In the genomic region with DNA sequence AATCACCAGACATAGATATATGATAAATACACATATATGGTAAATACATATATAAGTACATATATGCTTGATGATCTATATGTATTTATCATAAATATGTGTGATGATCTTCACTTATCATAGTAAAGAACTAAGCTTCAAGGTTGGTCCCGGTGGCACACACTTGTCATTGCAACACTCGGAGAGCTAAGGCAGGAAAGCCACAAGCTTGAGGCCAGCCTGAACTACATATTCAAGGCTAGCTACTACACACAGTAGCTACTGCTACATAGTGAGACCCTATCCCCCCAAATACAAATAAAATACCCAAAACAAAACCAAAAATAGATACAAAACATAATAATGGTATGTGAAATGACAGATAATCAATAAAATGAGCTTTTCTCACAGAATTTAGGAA, we compare ENCODE assay signal across 16 mouse cellular contexts. TPM values are rescaled to one million over a fixed set of nuclear protein-coding genes. Genes with fewer than 3 reads are reported as not detected.
DNase-seq lines count a peak whose midpoint lies in the region; ATAC-seq lines count a peak whose summit lies in the region.
"Had no signal": no experiment of that assay in that cellular context is flagged by ENCODE, and none has a peak within 500 bp of the region (broad histone marks: within the 10 kb centered on the region; RNA-seq: fewer than 3 reads in every experiment).

No protein-coding gene starts in this region.

- no peak overlapping the region for H3K27ac ChIP-seq in forebrain, embryonic 10.5 days
- H3K27ac ChIP-seq in forebrain, embryonic 15.5 days (replicated peaks) = no peak overlapping the region
- no peak overlapping the region for H3K27ac ChIP-seq in kidney, embryonic 14.5 days (ENCODE audit: low read depth, low read length)
- H3K27ac ChIP-seq in neural tube, embryonic 12.5 days = no peak overlapping the region
- no peak overlapping the region for H3K27ac ChIP-seq in neural tube, embryonic 15.5 days (replicated peaks)
- no peak overlapping the region for H3K27ac ChIP-seq in neural tube, embryonic 14.5 days (ENCODE audit: low read depth, low read length)
- no peak overlapping the region for H3K27ac ChIP-seq in intestine, embryonic 15.5 days

- ATAC-seq in forebrain, embryonic 15.5 days (replicated peaks) = no peak
- no peak for ATAC-seq in kidney, embryonic 14.5 days (ENCODE audit: low FRiP score, low TSS enrichment)
- ATAC-seq in neural tube, embryonic 12.5 days (ENCODE audit: low FRiP score, low read depth) = no peak
- no peak for ATAC-seq in neural tube, embryonic 15.5 days (ENCODE audit: low FRiP score)
- ATAC-seq in neural tube, embryonic 14.5 days (ENCODE audit: low read depth) = no peak
- ATAC-seq in intestine, embryonic 15.5 days = no peak

- H3K9me3 ChIP-seq in forebrain, embryonic 10.5 days = no peaks in the 10 kb centered on the region
- no peaks in the 10 kb centered on the region for H3K9me3 ChIP-seq in forebrain, embryonic 15.5 days
- no peaks in the 10 kb centered on the region for H3K9me3 ChIP-seq in kidney, embryonic 14.5 days (ENCODE audit: control insufficient read depth, low read length)
- H3K9me3 ChIP-seq in neural tube, embryonic 12.5 days = no peaks in the 10 kb centered on the region
- H3K9me3 ChIP-seq in neural tube, embryonic 15.5 days (replicated peaks) = no peaks in the 10 kb centered on the region
- H3K9me3 ChIP-seq in neural tube, embryonic 14.5 days (ENCODE audit: control insufficient read depth, low read length) = no peaks in the 10 kb centered on the region
- no peaks in the 10 kb centered on the region for H3K9me3 ChIP-seq in intestine, embryonic 15.5 days
- H3K9me3 ChIP-seq: hindbrain, embryonic 15.5 days had no signal

- DNase-seq in forebrain, embryonic 10.5 days (ENCODE audit: extremely low spot score, low spot score) = no peak
- DNase-seq in kidney, adult 9 months = no peak
- DNase-seq: adrenal gland, adult 8-10 months; cerebellum, adult 8-10 months; embryo, embryonic 11 days; heart, adult 2 months; kidney, adult 2 months; layer of hippocampus, adult 9-11 months; lung, adult 18-20 months had no signal

- peaks cover 14% of the 10 kb centered on the region for H3K4me1 ChIP-seq in forebrain, embryonic 10.5 days
- peaks cover 11% of the 10 kb centered on the region for H3K4me1 ChIP-seq in forebrain, embryonic 15.5 days
- H3K4me1 ChIP-seq in kidney, embryonic 14.5 days (ENCODE audit: control insufficient read depth, insufficient read depth, low read length) = peaks cover 8% of the 10 kb centered on the region; the same call in 1 of the 2 replicates
- H3K4me1 ChIP-seq in neural tube, embryonic 12.5 days = peaks cover 10% of the 10 kb centered on the region
- H3K4me1 ChIP-seq in neural tube, embryonic 15.5 days = peaks cover 12% of the 10 kb centered on the region
- peaks cover 4% of the 10 kb centered on the region for H3K4me1 ChIP-seq in neural tube, embryonic 14.5 days (ENCODE audit: control insufficient read depth, insufficient read depth, low read length)
- 0 out of 2 replicates have a peak, but pooled peaks cover 5% of the 10 kb centered on the region for H3K4me1 ChIP-seq in intestine, embryonic 15.5 days (replicated peaks)

- 87% methylated on average over 2 of the region's 2 CpGs for WGBS in forebrain, embryonic 10.5 days
- 81% methylated on average over 2 of the region's 2 CpGs for WGBS in forebrain, embryonic 15.5 days
- 81% methylated on average over 2 of the region's 2 CpGs for WGBS in kidney, embryonic 14.5 days
- 74% methylated on average over 2 of the region's 2 CpGs for WGBS in neural tube, embryonic 12.5 days
- 79% methylated on average over 2 of the region's 2 CpGs for WGBS in neural tube, embryonic 15.5 days
- 90% methylated on average over 2 of the region's 2 CpGs for WGBS in neural tube, embryonic 14.5 days
- WGBS in intestine, embryonic 15.5 days = 81% methylated on average over 2 of the region's 2 CpGs

- H3K9ac ChIP-seq in forebrain, embryonic 15.5 days (replicated peaks) = no peak overlapping the region
- H3K9ac ChIP-seq in kidney, embryonic 14.5 days (ENCODE audit: low read depth, low read length) = no peak overlapping the region
- H3K9ac ChIP-seq in neural tube, embryonic 12.5 days = no peak overlapping the region
- no peak overlapping the region for H3K9ac ChIP-seq in neural tube, embryonic 15.5 days (replicated peaks)
- H3K9ac ChIP-seq in neural tube, embryonic 14.5 days (replicated peaks; ENCODE audit: low read depth, low read length) = no peak overlapping the region
- no peak overlapping the region for H3K9ac ChIP-seq in intestine, embryonic 15.5 days

- no peaks in the 10 kb centered on the region for H3K27me3 ChIP-seq in forebrain, embryonic 10.5 days (ENCODE audit: poor library complexity, severe bottlenecking)
- H3K27me3 ChIP-seq in forebrain, embryonic 15.5 days = no peaks in the 10 kb centered on the region
- no peaks in the 10 kb centered on the region for H3K27me3 ChIP-seq in kidney, embryonic 14.5 days (ENCODE audit: control insufficient read depth, insufficient read depth, low read length)
- no peaks in the 10 kb centered on the region for H3K27me3 ChIP-seq in neural tube, embryonic 12.5 days (replicated peaks)
- no peaks in the 10 kb centered on the region for H3K27me3 ChIP-seq in neural tube, embryonic 15.5 days (replicated peaks)
- H3K27me3 ChIP-seq in neural tube, embryonic 14.5 days (ENCODE audit: control insufficient read depth, insufficient read depth, low read length) = no peaks in the 10 kb centered on the region
- H3K27me3 ChIP-seq in intestine, embryonic 15.5 days (replicated peaks) = no peaks in the 10 kb centered on the region
- H3K27me3 ChIP-seq: hindbrain, embryonic 15.5 days had no signal

- no peak overlapping the region for H3K4me2 ChIP-seq in forebrain, embryonic 15.5 days (replicated peaks)
- peak overlapping the region; percentile 66 for H3K4me2 ChIP-seq in kidney, embryonic 14.5 days (replicated peaks; ENCODE audit: low read depth, low read length)
- H3K4me2 ChIP-seq in neural tube, embryonic 12.5 days (replicated peaks) = peak overlapping the region; percentile 56
- no peak overlapping the region for H3K4me2 ChIP-seq in neural tube, embryonic 15.5 days
- peak overlapping the region; percentile 67; the same call in 1 of the 2 replicates for H3K4me2 ChIP-seq in neural tube, embryonic 14.5 days (ENCODE audit: low read depth, low read length)
- H3K4me2 ChIP-seq in intestine, embryonic 15.5 days (replicated peaks) = no peak overlapping the region; the same call in 1 of the 2 replicates

- H3K4me3 ChIP-seq in forebrain, embryonic 10.5 days = peak overlapping the region; percentile 71; the same call in 1 of the 2 replicates
- no peak overlapping the region for H3K4me3 ChIP-seq in forebrain, embryonic 15.5 days
- peak overlapping the region; percentile 60 for H3K4me3 ChIP-seq in kidney, embryonic 14.5 days (ENCODE audit: low read length)
- H3K4me3 ChIP-seq in neural tube, embryonic 12.5 days = no peak overlapping the region
- H3K4me3 ChIP-seq in neural tube, embryonic 15.5 days (replicated peaks) = no peak overlapping the region
- no peak overlapping the region for H3K4me3 ChIP-seq in neural tube, embryonic 14.5 days (ENCODE audit: low read depth, low read length)
- H3K4me3 ChIP-seq in intestine, embryonic 15.5 days (replicated peaks) = no peak overlapping the region

- peaks cover 18% of the 10 kb centered on the region for H3K36me3 ChIP-seq in forebrain, embryonic 10.5 days (replicated peaks)
- peaks cover 13% of the 10 kb centered on the region for H3K36me3 ChIP-seq in forebrain, embryonic 15.5 days
- peaks cover 15% of the 10 kb centered on the region for H3K36me3 ChIP-seq in kidney, embryonic 14.5 days (ENCODE audit: control insufficient read depth, insufficient read depth, low read length)
- H3K36me3 ChIP-seq in neural tube, embryonic 12.5 days = peaks cover 18% of the 10 kb centered on the region
- H3K36me3 ChIP-seq in neural tube, embryonic 15.5 days = peaks cover 19% of the 10 kb centered on the region
- peaks cover 6% of the 10 kb centered on the region; the same call in 1 of the 2 replicates for H3K36me3 ChIP-seq in neural tube, embryonic 14.5 days (ENCODE audit: control insufficient read depth, insufficient read depth, low read length)
- H3K36me3 ChIP-seq in intestine, embryonic 15.5 days = peaks cover 12% of the 10 kb centered on the region

RNA-seq across cellular contexts. Expression of a gene that starts 1.0 kb away (rescaled TPM):
- polyA plus RNA-seq in forebrain, embryonic 10.5 days (2016; fragmentation: Nextera tagmentation; extraction: Ambion mirVana) = 20.4 and 20.6 TPM in 2 replicates
- polyA plus RNA-seq in forebrain, embryonic 15.5 days (2015; fragmentation: Nextera tagmentation; extraction: Ambion mirVana) = 14.1 and 14.9 TPM in 2 replicates
- 23.8 and 27.1 TPM in 2 replicates for polyA plus RNA-seq in kidney, embryonic 14.5 days (2014; fragmentation: Nextera tagmentation; extraction: Ambion mirVana)
- polyA plus RNA-seq in neural tube, embryonic 12.5 days (2016; fragmentation: Nextera tagmentation; extraction: Ambion mirVana) = 16.3 and 17.5 TPM in 2 replicates
- polyA plus RNA-seq in neural tube, embryonic 15.5 days (2015; fragmentation: Nextera tagmentation; extraction: Ambion mirVana) = 15.3 and 16.9 TPM in 2 replicates
- polyA plus RNA-seq in neural tube, embryonic 14.5 days (2014; fragmentation: Nextera tagmentation; extraction: Ambion mirVana) = 15.2 and 18.1 TPM in 2 replicates
- 40.8 and 49.3 TPM in 2 replicates for polyA plus RNA-seq in intestine, embryonic 15.5 days (2015; fragmentation: Nextera tagmentation; extraction: Ambion mirVana)

RNA-seq across cellular contexts. Expression of a gene that starts 21.1 kb away (rescaled TPM):
- 0.26 and 0.30 TPM in 2 replicates for polyA plus RNA-seq in forebrain, embryonic 10.5 days (2016; fragmentation: Nextera tagmentation; extraction: Ambion mirVana)
- polyA plus RNA-seq in forebrain, embryonic 15.5 days (2015; fragmentation: Nextera tagmentation; extraction: Ambion mirVana) = 2.6 and 4.9 TPM in 2 replicates
- polyA plus RNA-seq in kidney, embryonic 14.5 days (2014; fragmentation: Nextera tagmentation; extraction: Ambion mirVana) = 0.19 and 0.46 TPM in 2 replicates
- polyA plus RNA-seq in neural tube, embryonic 12.5 days (2016; fragmentation: Nextera tagmentation; extraction: Ambion mirVana) = 0.56 and 0.78 TPM in 2 replicates
- 3.5 and 3.7 TPM in 2 replicates for polyA plus RNA-seq in neural tube, embryonic 15.5 days (2015; fragmentation: Nextera tagmentation; extraction: Ambion mirVana)
- 2.4 and 4.2 TPM in 2 replicates for polyA plus RNA-seq in neural tube, embryonic 14.5 days (2014; fragmentation: Nextera tagmentation; extraction: Ambion mirVana)
- 0.28 and 0.41 TPM in 2 replicates for polyA plus RNA-seq in intestine, embryonic 15.5 days (2015; fragmentation: Nextera tagmentation; extraction: Ambion mirVana)

RNA-seq across cellular contexts. Expression of a gene that starts 42.7 kb away (rescaled TPM):
- polyA plus RNA-seq in forebrain, embryonic 10.5 days (2016; fragmentation: Nextera tagmentation; extraction: Ambion mirVana) = 78.7 and 93.9 TPM in 2 replicates
- polyA plus RNA-seq in forebrain, embryonic 15.5 days (2015; fragmentation: Nextera tagmentation; extraction: Ambion mirVana) = 47.4 and 48.4 TPM in 2 replicates
- polyA plus RNA-seq in kidney, embryonic 14.5 days (2014; fragmentation: Nextera tagmentation; extraction: Ambion mirVana) = 156 and 193 TPM in 2 replicates
- polyA plus RNA-seq in neural tube, embryonic 12.5 days (2016; fragmentation: Nextera tagmentation; extraction: Ambion mirVana) = 110 and 111 TPM in 2 replicates
- 71.5 and 149 TPM in 2 replicates for polyA plus RNA-seq in neural tube, embryonic 15.5 days (2015; fragmentation: Nextera tagmentation; extraction: Ambion mirVana)
- 47.8 and 58.3 TPM in 2 replicates for polyA plus RNA-seq in neural tube, embryonic 14.5 days (2014; fragmentation: Nextera tagmentation; extraction: Ambion mirVana)
- 272 and 287 TPM in 2 replicates for polyA plus RNA-seq in intestine, embryonic 15.5 days (2015; fragmentation: Nextera tagmentation; extraction: Ambion mirVana)

Comparison
In these comparisons a context has a peak if more than half of its experiments do, and no peak if none do; other contexts are left out.
1. H3K4me3 ChIP-seq: peak in forebrain, embryonic 10.5 days (single experiment) and kidney, embryonic 14.5 days (single experiment); none in forebrain, embryonic 15.5 days (single experiment), neural tube, embryonic 12.5 days (single experiment), neural tube, embryonic 15.5 days (single experiment), neural tube, embryonic 14.5 days (single experiment) and intestine, embryonic 15.5 days (single experiment).
2. H3K4me2 ChIP-seq: peak in kidney, embryonic 14.5 days (single experiment), neural tube, embryonic 12.5 days (single experiment) and neural tube, embryonic 14.5 days (single experiment); none in forebrain, embryonic 15.5 days (single experiment), neural tube, embryonic 15.5 days (single experiment) and intestine, embryonic 15.5 days (single experiment).